Mouse (Mus musculus) embryonic facial prominence, embryonic 11.5 days (tissue): ENCODE measurements around the gene Rnps1. TPM values are rescaled to one million over a fixed set of nuclear protein-coding genes. Genes with fewer than 3 reads are reported as not detected.

ENCODE experiments used
- ATAC-seq: fragments of 200-750 bp; cut with Nextera tagmentation; replicated peaks from 2 replicates; pipeline ENCODE4 v1.8.0; 2017; ENCODE audit warnings: low read depth; ENCODE audit not compliant: insufficient number of reproducible peaks, low FRiP score, low TSS enrichment
- DNase-seq: peaks from one replicate; pipeline ENCODE4 v3.0.0-alpha.2; 2015; ENCODE audit warnings: low spot score
- H3K27ac ChIP-seq: fragments of 300-500 bp; sonication (generic); replicated peaks from 2 replicates; pipeline ENCODE4 v1.5.1; 2014; ENCODE audit warnings: mild to moderate bottlenecking, low read depth, low read length, control low read depth
- H3K27me3 ChIP-seq: fragments of 300-500 bp; sonication (generic); 2 replicates; pipeline ENCODE4 v1.6.1; 2014; ENCODE audit warnings: mild to moderate bottlenecking, low read length, moderate library complexity, mixed read lengths; ENCODE audit not compliant: control insufficient read depth, insufficient read depth
- H3K36me3 ChIP-seq: fragments of 300-500 bp; sonication (generic); replicated peaks from 2 replicates; pipeline ENCODE4 v1.6.1; 2014; ENCODE audit warnings: low read depth, mild to moderate bottlenecking, low read length, moderate library complexity, mixed read lengths; ENCODE audit not compliant: control insufficient read depth, insufficient read depth
- H3K4me1 ChIP-seq: fragments of 300-500 bp; sonication (generic); 2 replicates; pipeline ENCODE4 v1.6.1; 2014; ENCODE audit warnings: low read length, mixed read lengths; ENCODE audit not compliant: control insufficient read depth, insufficient read depth
- H3K4me2 ChIP-seq: fragments of 300-500 bp; sonication (generic); 2 replicates; pipeline ENCODE4 v1.6.1; 2014; ENCODE audit warnings: low read depth, mild to moderate bottlenecking, control low read depth, low read length, moderate library complexity
- H3K4me3 ChIP-seq: fragments of 300-500 bp; sonication (generic); 2 replicates; pipeline ENCODE4 v1.5.1; 2014; ENCODE audit warnings: low read depth, low read length, control low read depth
- H3K9ac ChIP-seq: fragments of 300-500 bp; sonication (generic); replicated peaks from 2 replicates; pipeline ENCODE4 v1.6.1; 2014; ENCODE audit warnings: mild to moderate bottlenecking, control low read depth, low read length
- H3K9me3 ChIP-seq: fragments of 300-500 bp; sonication (generic); replicated peaks from 2 replicates; pipeline ENCODE4 v1.6.1; 2016; ENCODE audit warnings: mild to moderate bottlenecking, low read length, inconsistent platforms, mixed read lengths; ENCODE audit not compliant: control insufficient read depth
- WGBS: fragments of 180-500 bp; shearing (Covaris S2); extraction: QIAGEN DNeasy Blood & Tissue Kit; methylation state at CpG from one replicate; pipeline ENCODE4 v1.1.7; 2014; 5-methylcytosine and 5-hydroxymethylcytosine counted together
- polyA plus RNA-seq: library from polyadenylated mRNA; unstranded; fragments of >200 nt; fragmentation: Nextera tagmentation; extraction: Ambion mirVana; gene quantifications from 2 replicates; pipeline ENCODE4 v1.2.1, GENCODE M21; 2014

Rnps1 gene
- polyA plus RNA-seq, 1 experiment from 2014 or later: 349 TPM

DNA sequence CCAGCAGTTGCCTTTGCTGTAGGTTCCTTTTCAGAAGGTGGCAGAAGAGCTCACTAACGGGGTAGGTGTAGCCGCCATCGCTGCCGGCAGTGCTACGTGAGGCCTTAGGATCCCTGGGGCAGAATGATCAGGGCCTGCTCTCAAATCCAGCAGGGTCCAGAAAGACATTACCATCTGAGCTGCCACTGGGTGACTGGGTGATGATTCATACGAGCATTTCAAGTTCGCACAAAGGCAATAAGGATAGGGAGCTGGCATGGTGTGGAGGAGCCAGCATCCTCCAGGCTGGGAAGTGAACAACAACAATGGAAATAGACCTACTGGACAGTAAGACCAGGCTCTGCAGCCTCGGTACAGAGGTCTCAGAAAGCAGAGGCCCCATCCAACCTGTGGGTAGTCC is 26.0 kb downstream of the Rnps1 start:
- no peaks in the 10 kb centered on the region for H3K9me3 ChIP-seq
- DNase-seq: no peak
- no peak overlapping the region for H3K4me2 ChIP-seq
- no peak overlapping the region for H3K9ac ChIP-seq
- no peak overlapping the region for H3K4me3 ChIP-seq
- H3K36me3 ChIP-seq: peaks cover 15% of the 10 kb centered on the region
- no peak for ATAC-seq
- H3K4me1 ChIP-seq: no peaks in the 10 kb centered on the region
- no peaks in the 10 kb centered on the region for H3K27me3 ChIP-seq
- 92% methylated on average over 8 of the region's 8 CpGs for WGBS
- H3K27ac ChIP-seq: no peak overlapping the region

DNA sequence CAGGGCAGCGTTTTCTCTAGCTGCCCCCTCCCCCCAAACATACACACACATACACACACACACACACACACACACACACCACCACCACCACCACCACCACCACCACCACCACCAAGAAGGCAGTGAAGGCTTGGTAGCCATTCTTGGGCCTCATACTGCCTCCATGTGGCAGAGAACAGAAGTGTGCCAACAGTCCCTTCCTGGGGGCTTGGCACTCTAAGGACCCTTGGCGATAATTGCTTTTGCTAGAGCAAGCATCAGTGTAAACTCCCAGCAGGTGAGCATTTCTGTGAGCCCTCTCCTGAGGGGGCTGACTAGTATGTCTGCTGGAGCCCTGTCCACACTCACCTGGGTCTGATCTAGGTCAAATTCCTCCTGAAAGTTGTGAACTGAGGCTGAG is 26.8 kb downstream of the Rnps1 start:
- WGBS: 42% methylated on average over 2 of the region's 2 CpGs
- Histone ChIP-seq H3K9ac (no peak overlapping the region), H3K4me1 (no peaks in the 10 kb centered on the region), H3K9me3 (no peaks in the 10 kb centered on the region), H3K4me3 (no peak overlapping the region), H3K27me3 (no peaks in the 10 kb centered on the region), H3K4me2 (no peak overlapping the region), H3K27ac (no peak overlapping the region), H3K36me3 (peaks cover 17% of the 10 kb centered on the region)
- peak; percentile 20 for DNase-seq
- no peak for ATAC-seq

DNA sequence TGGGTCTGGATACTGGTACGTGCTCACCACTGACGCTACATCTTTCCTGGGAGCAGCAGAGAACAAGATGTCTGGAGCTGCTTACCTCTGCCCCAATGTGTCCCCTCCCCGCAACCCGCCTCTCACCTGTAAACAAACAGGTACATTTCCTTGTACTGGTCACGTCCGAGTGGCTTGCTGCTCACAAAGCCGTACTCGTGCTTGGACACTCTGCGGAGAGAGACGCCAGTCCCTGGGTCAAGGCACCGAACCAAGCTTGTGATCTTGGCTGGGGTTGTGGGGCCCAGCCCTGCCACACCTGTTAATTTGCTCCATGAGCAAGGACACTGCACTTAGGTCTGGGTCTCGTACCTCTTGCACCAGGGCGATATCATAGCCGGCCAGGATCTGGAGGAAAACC is 27.7 kb downstream of the Rnps1 start:
- WGBS: 90% methylated on average over 14 of the region's 14 CpGs
- ATAC-seq (no peak), DNase-seq (no peak)
- no peaks in the 10 kb centered on the region for H3K4me1 ChIP-seq
- no peaks in the 10 kb centered on the region for H3K9me3 ChIP-seq
- no peak overlapping the region for H3K9ac ChIP-seq
- no peak overlapping the region for H3K4me2 ChIP-seq
- no peak overlapping the region for H3K4me3 ChIP-seq
- no peaks in the 10 kb centered on the region for H3K27me3 ChIP-seq
- peaks cover 17% of the 10 kb centered on the region for H3K36me3 ChIP-seq
- no peak overlapping the region for H3K27ac ChIP-seq

DNA sequence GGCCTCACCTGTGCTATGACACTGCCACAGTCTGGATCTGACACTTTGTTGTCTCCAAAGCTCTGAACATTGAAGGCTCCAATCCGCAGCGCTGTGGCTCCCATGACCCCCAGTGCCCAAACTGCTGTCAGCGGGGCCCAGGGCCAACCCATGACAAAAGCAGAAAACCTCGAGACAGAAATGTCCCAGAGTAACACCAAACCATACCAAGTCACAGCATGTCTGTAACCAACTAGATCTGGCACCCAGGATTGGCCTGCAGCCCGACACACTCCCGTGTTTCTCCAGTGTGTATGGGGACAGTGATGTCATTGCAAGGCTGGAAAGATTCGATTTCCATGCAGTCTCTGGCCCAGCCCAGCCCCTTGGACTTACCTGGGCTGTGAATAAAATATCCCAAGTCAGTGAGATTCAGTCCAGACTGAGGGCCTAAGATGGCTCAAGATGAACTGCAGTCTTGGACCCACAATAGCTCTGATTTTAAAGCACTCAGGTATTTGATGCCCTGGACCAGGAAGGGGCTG is 28.3 kb downstream of the Rnps1 start, which contains the start of gene Dnase1l2:
TSS of gene Dnase1l2 (minus strand) at position 474 of the 524 bp plus-strand sequence.
- ATAC-seq (no peak), DNase-seq (no peak)
- H3K9ac ChIP-seq: no peak within 1 kb of the TSS
- 81% methylated on average over 7 of the region's 7 CpGs for WGBS
- no peak within 1 kb of the TSS for H3K4me2 ChIP-seq
- peaks cover 19% of the 10 kb centered on the region for H3K36me3 ChIP-seq
- H3K27ac ChIP-seq: no peak within 1 kb of the TSS
- H3K9me3 ChIP-seq: no peaks in the 10 kb centered on the region
- no peaks in the 10 kb centered on the region for H3K4me1 ChIP-seq
- H3K27me3 ChIP-seq: no peaks in the 10 kb centered on the region
- no peak within 1 kb of the TSS for H3K4me3 ChIP-seq

DNA sequence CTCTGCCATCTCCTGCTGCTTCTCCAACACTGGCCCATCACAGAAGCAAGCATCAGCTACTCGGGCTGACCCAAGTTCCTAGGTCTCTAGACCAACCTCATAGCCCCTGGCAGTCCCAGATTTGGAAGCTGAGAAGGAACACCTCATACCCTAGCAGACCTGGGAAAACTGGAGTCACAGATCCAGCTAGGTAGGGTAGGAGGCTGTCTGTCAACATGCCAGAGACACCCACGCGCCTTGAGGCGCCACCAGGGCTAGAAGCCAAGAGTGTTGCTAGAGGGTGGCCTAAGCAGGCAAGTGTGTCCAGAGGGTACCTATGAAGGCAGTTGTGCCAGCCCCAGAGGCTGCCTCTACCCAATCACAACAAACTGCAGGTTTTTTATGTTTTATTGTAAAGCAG is 29.0 kb downstream of the Rnps1 start:
- no peak overlapping the region for H3K9ac ChIP-seq
- WGBS: 91% methylated on average over 4 of the region's 4 CpGs

DNA sequence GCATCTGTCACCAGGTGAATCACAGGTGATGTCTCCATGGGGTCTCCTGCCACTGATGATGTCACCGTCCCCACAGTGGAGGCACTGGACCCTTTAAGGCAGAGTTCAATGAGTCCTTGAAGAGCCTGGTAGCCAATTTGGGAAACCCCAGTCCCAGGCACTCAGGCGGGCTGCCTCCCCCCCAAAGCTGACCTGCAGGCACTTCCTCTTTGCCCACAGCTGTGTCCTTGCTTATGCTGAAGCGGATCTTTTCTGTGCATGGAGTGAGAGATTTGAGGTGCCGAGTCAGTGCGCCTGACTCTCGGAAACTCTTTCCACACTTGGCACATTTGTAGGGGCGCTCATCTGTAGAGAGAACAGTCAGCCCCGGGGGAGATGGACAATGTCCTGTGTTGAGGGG is 32.2 kb downstream of the Rnps1 start:
- no peaks in the 10 kb centered on the region for H3K27me3 ChIP-seq
- no peak for DNase-seq
- H3K36me3 ChIP-seq: peaks cover 20% of the 10 kb centered on the region

More for the DNA sequence above, 29.0 kb downstream of the Rnps1 start:
- Histone ChIP-seq H3K4me3 (no peak overlapping the region), H3K27me3 (no peaks in the 10 kb centered on the region), H3K27ac (no peak overlapping the region), H3K4me2 (no peak overlapping the region), H3K36me3 (peaks cover 19% of the 10 kb centered on the region), H3K9me3 (no peaks in the 10 kb centered on the region), H3K4me1 (no peaks in the 10 kb centered on the region)
- DNase-seq (no peak), ATAC-seq (no peak)

DNA sequence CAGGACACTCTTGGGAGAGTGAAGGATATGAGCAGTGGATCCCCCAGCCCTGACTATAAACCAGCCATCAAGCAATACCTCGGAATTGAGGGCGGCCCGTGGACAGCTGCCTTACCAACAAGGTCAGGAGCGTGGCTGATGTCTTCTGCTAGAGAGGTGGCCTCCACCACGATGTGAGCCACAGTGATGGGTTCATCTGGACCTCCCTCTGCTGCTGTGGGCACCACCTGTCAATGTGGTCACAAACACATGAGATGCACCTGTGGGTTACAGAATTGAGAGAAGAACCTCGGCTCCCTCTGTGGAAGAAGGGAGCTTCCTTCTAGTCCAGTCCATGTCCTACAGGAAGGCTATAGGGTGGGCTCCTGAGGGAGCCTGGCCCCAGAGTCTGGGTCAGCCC is 35.1 kb downstream of the Rnps1 start:
- no peak overlapping the region for H3K4me3 ChIP-seq
- H3K4me1 ChIP-seq: no peaks in the 10 kb centered on the region
- H3K27me3 ChIP-seq: no peaks in the 10 kb centered on the region
- no peak overlapping the region for H3K9ac ChIP-seq
- peaks cover 13% of the 10 kb centered on the region for H3K36me3 ChIP-seq
- no peak for DNase-seq
- ATAC-seq: no peak
- no peak overlapping the region for H3K4me2 ChIP-seq
- no peaks in the 10 kb centered on the region for H3K9me3 ChIP-seq
- no peak overlapping the region for H3K27ac ChIP-seq
- 87% methylated on average over 6 of the region's 6 CpGs for WGBS

More for the DNA sequence above, 32.2 kb downstream of the Rnps1 start:
- ATAC-seq: no peak
- Histone ChIP-seq H3K9ac (no peak overlapping the region), H3K4me2 (no peak overlapping the region), H3K9me3 (no peaks in the 10 kb centered on the region), H3K27ac (no peak overlapping the region), H3K4me1 (no peaks in the 10 kb centered on the region), H3K4me3 (no peak overlapping the region)
- 89% methylated on average over 8 of the region's 8 CpGs for WGBS

DNA sequence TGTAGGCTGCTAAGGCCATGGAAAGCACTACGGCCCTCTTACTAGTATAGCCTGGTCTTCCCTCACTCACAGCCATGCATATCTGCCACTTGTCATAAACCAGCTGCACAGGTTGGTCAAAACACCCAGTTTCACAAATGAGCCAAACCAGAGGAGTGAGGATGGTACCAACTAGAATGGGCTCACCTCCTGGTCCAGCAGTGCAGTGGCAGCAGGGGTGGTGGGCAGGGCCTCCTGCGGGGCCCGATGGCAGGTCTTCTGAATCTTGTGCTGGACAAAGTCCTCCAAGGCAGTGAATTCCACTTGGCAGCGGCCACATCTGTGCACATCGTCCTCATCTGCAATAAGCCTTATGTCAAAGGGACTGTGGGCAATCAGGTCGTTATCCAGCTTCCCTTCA is 36.9 kb downstream of the Rnps1 start:
- DNase-seq: no peak
- no peak for ATAC-seq
- Histone ChIP-seq H3K36me3 (peaks cover 6% of the 10 kb centered on the region), H3K9me3 (no peaks in the 10 kb centered on the region), H3K9ac (no peak overlapping the region), H3K4me2 (no peak overlapping the region), H3K4me3 (no peak overlapping the region), H3K27me3 (no peaks in the 10 kb centered on the region), H3K4me1 (no peaks in the 10 kb centered on the region), H3K27ac (no peak overlapping the region)
- 97% methylated on average over 6 of the region's 6 CpGs for WGBS
